Mouse (Mus musculus) ES-E14 (cell line): ENCODE measurements at regions not wholly inside any gene's neighbourhood (a gene's known extent, or its start where the extent isn't known, plus 50 kb on each side); places are given as distances from the start of the nearest gene placed in this dataset.

ENCODE experiments used
- DNase-seq: peaks from one replicate; pipeline ENCODE4 v3.0.0-alpha.2; 2013; ENCODE audit warnings: low read depth, low spot score
- H3K27ac ChIP-seq: 2 replicates; pipeline ENCODE4 v1.5.1; 2012; ENCODE audit warnings: low read depth, mild to moderate bottlenecking, low read length, moderate library complexity, mixed read lengths; ENCODE audit not compliant: poor library complexity, insufficient read depth, severe bottlenecking
- H3K36me3 ChIP-seq: 2 replicates; pipeline ENCODE4 v1.6.1; 2012; ENCODE audit warnings: mild to moderate bottlenecking, low read length, moderate library complexity, mixed read lengths; ENCODE audit not compliant: control insufficient read depth, poor library complexity, insufficient read depth, severe bottlenecking
- H3K4me1 ChIP-seq, 2 experiments: fragments of 150-350 bp in 1 of 2; sonication (generic) in 1 of 2; 2 replicates each; pipeline ENCODE4 v1.6.1; 2012; ENCODE audit warnings: low read length in 2 of 2, mild to moderate bottlenecking in 1 of 2, mixed read lengths in 1 of 2; ENCODE audit not compliant: control insufficient read depth in 2 of 2, insufficient read depth in 2 of 2, poor library complexity in 1 of 2
- H3K4me3 ChIP-seq, 2 experiments: fragments of 150-350 bp in 1 of 2; sonication (generic) in 1 of 2; 2 replicates each; pipeline ENCODE4 v1.5.1; 2012; ENCODE audit warnings: low read length in 2 of 2, low read depth in 1 of 2, mild to moderate bottlenecking in 1 of 2, mixed read lengths in 1 of 2; ENCODE audit not compliant: insufficient read depth in 1 of 2, poor library complexity in 1 of 2, severe bottlenecking in 1 of 2
- H3K9ac ChIP-seq: 2 replicates; pipeline ENCODE4 v1.6.1; 2012; ENCODE audit warnings: low read depth, mild to moderate bottlenecking, low read length, mixed read lengths; ENCODE audit not compliant: poor library complexity, insufficient read depth, severe bottlenecking
- H3K9me3 ChIP-seq: fragments of 150-350 bp; sonication (generic); 2 replicates; pipeline ENCODE4 v1.6.1; 2012; ENCODE audit warnings: low read depth, mild to moderate bottlenecking, low read length; ENCODE audit not compliant: control insufficient read depth, insufficient read depth
- CHD2 ChIP-seq: IDR thresholded peaks from 2 replicates; pipeline ENCODE4 v1.6.1; 2014; ENCODE audit warnings: mild to moderate bottlenecking, low read depth, low read length, inconsistent platforms
- HCFC1 ChIP-seq: IDR thresholded peaks from 2 replicates; pipeline ENCODE4 v1.6.1; 2012; ENCODE audit warnings: low read length, inconsistent platforms, borderline replicate concordance; ENCODE audit not compliant: insufficient read depth
- MAFK ChIP-seq: IDR thresholded peaks from 2 replicates; pipeline ENCODE4 v1.6.1; 2014; ENCODE audit warnings: mild to moderate bottlenecking, low read depth, low read length, inconsistent platforms; ENCODE audit not compliant: insufficient read depth
- ZC3H11A ChIP-seq: IDR thresholded peaks from 2 replicates; pipeline ENCODE4 v1.6.1; 2012; ENCODE audit warnings: low read depth, mild to moderate bottlenecking, inconsistent platforms, low read length, borderline replicate concordance
- ZNF384 ChIP-seq: IDR thresholded peaks from 2 replicates; pipeline ENCODE4 v1.6.1; 2012; ENCODE audit warnings: low read depth, low read length, inconsistent platforms
- in situ Hi-C, 2 experiments: fragments of 600-800 bp; cut with MboI; formaldehyde crosslinking; loops; one replicate each; pipeline ENCODE4 v1.15.1; 2025; ENCODE audit warnings: low sequenced_read_pairs in 2 of 2, inconsistent platforms in 1 of 2; ENCODE audit not compliant: unreplicated experiment in 2 of 2

GRCm38 (mm10) chr3:60266666-60267415 lies 185.2 kb downstream of the Sucnr1 start:
- Histone ChIP-seq H3K36me3 (no peaks in the 10 kb centered on the region), H3K9me3 (no peaks in the 10 kb centered on the region), H3K4me3 (no peak overlapping the region), H3K4me1 (no peaks in the 10 kb centered on the region), H3K9ac (no peak overlapping the region), H3K27ac (no peak overlapping the region)
- no peak for DNase-seq
- in situ Hi-C loops, result no loop called here
- TF ChIP-seq ZNF384 (no peak), CHD2 (no peak), ZC3H11A (no peak), HCFC1 (no peak), MAFK (no peak)

- H3K4me1 ChIP-seq, result no peaks in the 10 kb centered on the region
- no peak for TF ChIP-seq MAFK
- TF ChIP-seq ZC3H11A, result no peak
- TF ChIP-seq CHD2, result no peak
- H3K27ac ChIP-seq, result no peak overlapping the region
- no peaks in the 10 kb centered on the region for H3K36me3 ChIP-seq
- H3K9ac ChIP-seq, result no peak overlapping the region
- H3K9me3 ChIP-seq, result no peaks in the 10 kb centered on the region
- in situ Hi-C loops, result no loop called here
- H3K4me3 ChIP-seq, result no peak overlapping the region
- DNase-seq, result no peak
Observed at GRCm38 (mm10) chr3:60267416-60268174, 185.9 kb downstream of the Sucnr1 start.

DNA sequence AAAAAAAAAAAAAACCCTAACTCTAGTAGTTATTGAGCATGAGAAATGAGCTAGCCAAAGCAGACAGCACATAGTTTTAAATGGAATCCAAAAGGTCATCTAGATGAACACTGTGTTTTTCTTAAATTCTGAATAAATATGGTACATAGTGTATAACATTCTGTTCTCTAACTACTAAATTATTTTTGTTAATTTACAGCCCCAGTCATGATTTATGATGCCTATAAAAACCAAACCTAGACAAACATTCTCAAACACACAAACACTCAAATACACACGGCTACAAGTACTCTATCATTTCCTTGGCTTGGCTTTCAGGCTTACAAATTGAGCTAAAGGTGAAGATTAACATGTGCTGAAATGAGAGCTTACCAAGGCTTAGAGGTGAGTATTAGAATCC lies 188.8 kb downstream of the Sucnr1 start:
- TF ChIP-seq CHD2, result no peak
- TF ChIP-seq MAFK, result no peak
- TF ChIP-seq ZNF384, result no peak
- no peak for TF ChIP-seq ZC3H11A
- no peak for TF ChIP-seq HCFC1
- H3K36me3 ChIP-seq, result no peaks in the 10 kb centered on the region
- no peak overlapping the region for H3K27ac ChIP-seq

DNA sequence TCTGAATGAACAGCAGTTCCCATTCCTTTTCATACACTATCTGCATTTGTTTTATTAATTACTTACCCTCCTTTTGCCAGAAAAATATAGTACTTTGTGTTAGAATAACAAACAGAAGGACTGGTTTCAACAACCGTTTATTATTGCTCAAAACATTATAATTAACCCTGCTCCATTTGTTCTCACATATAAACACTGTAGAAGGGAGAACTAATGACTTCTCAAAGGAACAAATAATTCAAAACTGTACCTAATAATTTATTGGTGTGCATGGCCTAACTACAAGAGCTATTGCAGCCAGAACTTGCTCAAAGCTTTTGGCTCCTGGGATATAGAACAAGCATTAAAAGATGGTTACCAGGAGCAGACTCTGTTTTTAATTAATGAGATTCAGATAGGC lies 192.1 kb downstream of the Sucnr1 start:
- DNase-seq, result no peak
- no peaks in the 10 kb centered on the region for H3K4me1 ChIP-seq
- H3K27ac ChIP-seq, result no peak overlapping the region
- TF ChIP-seq HCFC1 (no peak), ZNF384 (no peak), MAFK (no peak), CHD2 (no peak), ZC3H11A (no peak)
- in situ Hi-C loops, result no loop called here
- H3K4me3 ChIP-seq, result no peak overlapping the region
- H3K9me3 ChIP-seq, result no peaks in the 10 kb centered on the region
- no peak overlapping the region for H3K9ac ChIP-seq
- no peaks in the 10 kb centered on the region for H3K36me3 ChIP-seq

More for the DNA sequence above, 188.8 kb downstream of the Sucnr1 start:
- DNase-seq, result no peak
- H3K9me3 ChIP-seq, result no peaks in the 10 kb centered on the region
- H3K4me1 ChIP-seq, result no peaks in the 10 kb centered on the region
- in situ Hi-C loops, result no loop called here
- no peak overlapping the region for H3K4me3 ChIP-seq
- no peak overlapping the region for H3K9ac ChIP-seq
